Mouse (Mus musculus): Measurements from ENCODE around the gene Slc16a11. TPM values are rescaled to one million over a fixed set of nuclear protein-coding genes. Genes with fewer than 3 reads are reported as not detected.
A peak's percentile ranks its signal among the peaks of the same experiment; 100 is the strongest.
"Not testable (repeated sequence)": the region's sequence is repeated elsewhere in the genome, so short reads cannot be mapped to it uniquely, and the experiment has no call there.

Slc16a11 gene
- total RNA-seq (2021) (under 1 TPM; 0.34 to 0.52 TPM), polyA plus RNA-seq (2012; rRNA removed) (1.1 and 9.6 TPM in 2 replicates)
- long read RNA-seq, partial matches to known transcripts: 0 of 1 reads
- long read RNA-seq, other reads (novel, unspliced or antisense): 1 of 1 reads

- no peaks in the 10 kb centered on the region for H3K79me2 ChIP-seq (replicated peaks; ENCODE audit: control insufficient read depth, insufficient read depth, low read length)
- no peak for TF ChIP-seq EP300 (IDR thresholded peaks at IDR 0.05; ENCODE audit: insufficient read depth, low read depth, low read length)
- TF ChIP-seq CTCF (IDR thresholded peaks at IDR 0.05): no peak
- TF ChIP-seq POLR2A (IDR thresholded peaks at IDR 0.05; ENCODE audit: insufficient read depth, low read depth, low read length): no peak
- intact Hi-C loops (cut with DNase I): loop anchor here (1.0 to 5.0 kb wide), 3 partner anchors 40 to 158 kb away; partner anchors contain the start of gene Asgr1
- 53% methylated on average over 6 of the region's 6 CpGs for WGBS
- no peak within 1 kb of the TSS for H3K27ac ChIP-seq
- peaks cover 4% of the 10 kb centered on the region; the same call in 1 of the 2 replicates for H3K27me3 ChIP-seq (ENCODE audit: control insufficient read depth, insufficient read depth, low read length)
- H3K9ac ChIP-seq (ENCODE audit: low read depth, low read length): no peak within 1 kb of the TSS
- H3K4me3 ChIP-seq: peak within 1 kb of the TSS; percentile 47
- no peaks in the 10 kb centered on the region for H3K36me3 ChIP-seq (ENCODE audit: control insufficient read depth, insufficient read depth, low read length)
- no peak for DNase-seq
- peaks cover 3% of the 10 kb centered on the region for H3K4me1 ChIP-seq (ENCODE audit: control insufficient read depth, insufficient read depth, low read length)
Observed at GRCm38 (mm10) chr11:70212423-70212822, at the start of gene Slc16a11. TSS of gene Slc16a11 (plus strand) at chr11:70212752.

GRCm38 (mm10) chr11:70165972-70166921 is 46.3 kb upstream of the Slc16a11 start:
- H3K27me3 ChIP-seq (ENCODE audit: control insufficient read depth, insufficient read depth, low read length): no peaks in the 10 kb centered on the region
- no peaks in the 10 kb centered on the region for H3K79me2 ChIP-seq (replicated peaks; ENCODE audit: control insufficient read depth, insufficient read depth, low read length)
- H3K36me3 ChIP-seq (ENCODE audit: control insufficient read depth, insufficient read depth, low read length): no peaks in the 10 kb centered on the region
- intact Hi-C loops (cut with DNase I): no loop called here
- TF ChIP-seq EP300 (IDR thresholded peaks at IDR 0.05; ENCODE audit: insufficient read depth, low read depth, low read length): no peak
- TF ChIP-seq POLR2A (IDR thresholded peaks at IDR 0.05; ENCODE audit: insufficient read depth, low read depth, low read length): 0 out of 2 replicates have a peak, but pooled peaks have one; percentile 29
- H3K4me1 ChIP-seq (ENCODE audit: control insufficient read depth, insufficient read depth, low read length): no peaks in the 10 kb centered on the region
- H3K9ac ChIP-seq (ENCODE audit: low read depth, low read length): no peak overlapping the region
- WGBS: 63% methylated on average over 16 of the region's 16 CpGs
- peak; percentile 28 to 50 for DNase-seq
- no peak overlapping the region for H3K27ac ChIP-seq
- no peak overlapping the region for H3K4me3 ChIP-seq

- H3K4me3 ChIP-seq: no peak overlapping the region
- DNase-seq: no peak
- WGBS: 48% methylated on average over 7 of the region's 7 CpGs
- H3K27ac ChIP-seq: no peak overlapping the region
- H3K79me2 ChIP-seq (replicated peaks; ENCODE audit: control insufficient read depth, insufficient read depth, low read length): no peaks in the 10 kb centered on the region
- intact Hi-C loops (cut with DNase I): no loop called here
- no peaks in the 10 kb centered on the region for H3K27me3 ChIP-seq (ENCODE audit: control insufficient read depth, insufficient read depth, low read length)
- H3K36me3 ChIP-seq (ENCODE audit: control insufficient read depth, insufficient read depth, low read length): no peaks in the 10 kb centered on the region
- TF ChIP-seq POLR2A (IDR thresholded peaks at IDR 0.05; ENCODE audit: insufficient read depth, low read depth, low read length): no peak
- no peak overlapping the region for H3K9ac ChIP-seq (ENCODE audit: low read depth, low read length)
- no peaks in the 10 kb centered on the region for H3K4me1 ChIP-seq (ENCODE audit: control insufficient read depth, insufficient read depth, low read length)
Observed at GRCm38 (mm10) chr11:70168136-70168535, 44.4 kb upstream of the Slc16a11 start.

GRCm38 (mm10) chr11:70169471-70169870 is 43.1 kb upstream of the Slc16a11 start:
- H3K27me3 ChIP-seq (ENCODE audit: control insufficient read depth, insufficient read depth, low read length); H3K4me3 ChIP-seq; H3K36me3 ChIP-seq (ENCODE audit: control insufficient read depth, insufficient read depth, low read length); DNase-seq; H3K4me1 ChIP-seq (ENCODE audit: control insufficient read depth, insufficient read depth, low read length); H3K9ac ChIP-seq (ENCODE audit: low read depth, low read length); H3K27ac ChIP-seq; H3K79me2 ChIP-seq (replicated peaks; ENCODE audit: control insufficient read depth, insufficient read depth, low read length); intact Hi-C loops (cut with DNase I): not testable (repeated sequence)
- WGBS: 89% methylated on average over 7 of the region's 7 CpGs

GRCm38 (mm10) chr11:70170291-70170690 is 42.3 kb upstream of the Slc16a11 start:
- H3K36me3 ChIP-seq (ENCODE audit: control insufficient read depth, insufficient read depth, low read length): no peaks in the 10 kb centered on the region
- WGBS: 70% methylated on average over 7 of the region's 7 CpGs

GRCm38 (mm10) chr11:70171181-70171580 is 41.4 kb upstream of the Slc16a11 start:
- Histone ChIP-seq H3K27me3 (ENCODE audit: control insufficient read depth, insufficient read depth, low read length) (no peaks in the 10 kb centered on the region), H3K79me2 (replicated peaks; ENCODE audit: control insufficient read depth, insufficient read depth, low read length) (no peaks in the 10 kb centered on the region), H3K36me3 (ENCODE audit: control insufficient read depth, insufficient read depth, low read length) (no peaks in the 10 kb centered on the region), H3K4me1 (ENCODE audit: control insufficient read depth, insufficient read depth, low read length) (no peaks in the 10 kb centered on the region), H3K4me3 (no peak overlapping the region), H3K27ac (no peak overlapping the region), H3K9ac (ENCODE audit: low read depth, low read length) (no peak overlapping the region)
- 68% methylated on average over 7 of the region's 7 CpGs for WGBS
- intact Hi-C loops (cut with DNase I): loop anchor here (5.0 kb wide), 1 partner anchor 41 kb away; the partner anchor contains the start of gene Slc16a11
- DNase-seq: no peak
- TF ChIP-seq CTCF (IDR thresholded peaks at IDR 0.05): no peak

More at GRCm38 (mm10) chr11:70170291-70170690, 42.3 kb upstream of the Slc16a11 start:
- Histone ChIP-seq H3K9ac (ENCODE audit: low read depth, low read length) (no peak overlapping the region), H3K79me2 (replicated peaks; ENCODE audit: control insufficient read depth, insufficient read depth, low read length) (no peaks in the 10 kb centered on the region), H3K4me3 (no peak overlapping the region), H3K4me1 (ENCODE audit: control insufficient read depth, insufficient read depth, low read length) (no peaks in the 10 kb centered on the region), H3K27me3 (ENCODE audit: control insufficient read depth, insufficient read depth, low read length) (no peaks in the 10 kb centered on the region), H3K27ac (no peak overlapping the region)
- no peak for DNase-seq
- no peak for TF ChIP-seq CTCF (IDR thresholded peaks at IDR 0.05)
- no peak for TF ChIP-seq EP300 (IDR thresholded peaks at IDR 0.05; ENCODE audit: insufficient read depth, low read depth, low read length)
- TF ChIP-seq POLR2A (IDR thresholded peaks at IDR 0.05; ENCODE audit: insufficient read depth, low read depth, low read length): no peak
- intact Hi-C loops (cut with DNase I): loop anchor here (5.0 kb wide), 1 partner anchor 42 kb away; the partner anchor contains the start of gene Slc16a11

Data from heart, adult 2 months (tissue).